Mouse (Mus musculus) liver, embryonic 15.5 days (tissue): ENCODE measurements around the gene Txnrd2. TPM values are rescaled to one million over a fixed set of nuclear protein-coding genes. Genes with fewer than 3 reads are reported as not detected.
A peak's percentile ranks its signal among the peaks of the same experiment; 100 is the strongest.

Experiments
- ATAC-seq: fragments of 200-750 bp; cut with Nextera tagmentation; 2 replicates; pipeline ENCODE4 v1.8.0; 2017; ENCODE audit warnings: moderate number of reproducible peaks, mild to moderate bottlenecking, moderate library complexity; ENCODE audit not compliant: insufficient read depth
- H3K27ac ChIP-seq: fragments of 300-500 bp; sonication (generic); replicated peaks from 2 replicates; pipeline ENCODE4 v1.5.1; 2015; ENCODE audit warnings: mild to moderate bottlenecking, inconsistent platforms
- H3K27me3 ChIP-seq: fragments of 300-500 bp; sonication (generic); 2 replicates; pipeline ENCODE4 v1.6.1; 2015; ENCODE audit warnings: mild to moderate bottlenecking, inconsistent platforms
- H3K36me3 ChIP-seq: fragments of 300-500 bp; sonication (generic); replicated peaks from 2 replicates; pipeline ENCODE4 v1.6.1; 2015; ENCODE audit warnings: moderate library complexity, mild to moderate bottlenecking, inconsistent platforms
- H3K4me1 ChIP-seq: fragments of 300-500 bp; sonication (generic); replicated peaks from 2 replicates; pipeline ENCODE4 v1.6.1; 2015; ENCODE audit warnings: inconsistent platforms
- H3K4me2 ChIP-seq: fragments of 300-500 bp; sonication (generic); 2 replicates; pipeline ENCODE4 v1.6.1; 2015; ENCODE audit warnings: moderate library complexity, mild to moderate bottlenecking, inconsistent platforms
- H3K4me3 ChIP-seq: fragments of 300-500 bp; sonication (generic); replicated peaks from 2 replicates; pipeline ENCODE4 v1.5.1; 2015; ENCODE audit warnings: mild to moderate bottlenecking, inconsistent platforms
- H3K9ac ChIP-seq: fragments of 300-500 bp; sonication (generic); 2 replicates; pipeline ENCODE4 v1.6.1; 2015; ENCODE audit warnings: moderate library complexity, mild to moderate bottlenecking, inconsistent platforms
- H3K9me3 ChIP-seq: fragments of 300-500 bp; sonication (generic); replicated peaks from 2 replicates; pipeline ENCODE4 v1.6.1; 2016; ENCODE audit warnings: inconsistent platforms
- WGBS: fragments of 180-500 bp; shearing (Covaris S2); methylation state at CpG from one replicate; pipeline ENCODE4 v1.1.7; 2015; ENCODE audit warnings: mixed read lengths; ENCODE audit not compliant: insufficient replicate concordance; 5-methylcytosine and 5-hydroxymethylcytosine counted together
- polyA plus RNA-seq: library from polyadenylated mRNA; unstranded; fragments of >200 nt; fragmentation: Nextera tagmentation; extraction: Ambion mirVana; gene quantifications from 2 replicates; pipeline ENCODE4 v1.2.1, GENCODE M21; 2015

Gene Txnrd2
- polyA plus RNA-seq, 1 experiment from 2014 or later: 101 TPM

- Histone ChIP-seq H3K9me3 (no peaks in the 10 kb centered on the region), H3K4me3 (no peak overlapping the region), H3K4me2 (no peak overlapping the region), H3K27me3 (no peaks in the 10 kb centered on the region), H3K9ac (no peak overlapping the region), H3K27ac (0 out of 2 replicates have a peak overlapping the region, but pooled peaks have one; percentile 9), H3K36me3 (peaks cover 76% of the 10 kb centered on the region), H3K4me1 (peaks cover 22% of the 10 kb centered on the region)
- 75% methylated on average over 7 of the region's 7 CpGs for WGBS
- no peak for ATAC-seq
These were observed 18.3 kb upstream of the Txnrd2 start for GRCm38 (mm10) chr16:18407912-18408311.

- H3K4me2 ChIP-seq: no peak overlapping the region
- no peak overlapping the region for H3K4me3 ChIP-seq
- peak overlapping the region; percentile 31; the same call in 1 of the 2 replicates for H3K27ac ChIP-seq
- H3K9me3 ChIP-seq: no peaks in the 10 kb centered on the region
- 76% methylated on average over 4 of the region's 4 CpGs for WGBS
- H3K9ac ChIP-seq: no peak overlapping the region
- peaks cover 32% of the 10 kb centered on the region for H3K4me1 ChIP-seq
- no peak for ATAC-seq
- peaks cover 81% of the 10 kb centered on the region for H3K36me3 ChIP-seq
- H3K27me3 ChIP-seq: no peaks in the 10 kb centered on the region
These were observed 16.4 kb upstream of the Txnrd2 start for GRCm38 (mm10) chr16:18409776-18410175.

DNA sequence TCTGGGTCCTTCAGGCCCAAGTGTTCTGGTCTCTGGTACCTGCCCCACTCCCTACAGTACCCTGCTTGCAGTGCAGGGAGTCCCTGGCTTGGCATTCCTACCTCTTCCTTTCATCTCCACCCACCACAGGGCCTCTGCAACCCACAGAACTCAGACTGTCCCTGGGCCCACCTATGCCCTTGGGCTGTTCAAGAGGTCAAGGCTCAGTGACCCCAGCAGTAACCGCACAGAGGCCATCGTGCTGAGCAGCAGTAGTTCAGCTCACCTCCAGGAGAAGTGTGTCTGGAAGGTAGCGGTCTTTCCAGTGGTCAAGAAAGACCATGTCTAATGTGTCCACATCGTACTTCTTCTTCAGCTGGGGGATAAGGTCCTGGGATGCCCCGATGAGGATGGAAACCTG lies 15.8 kb upstream of the Txnrd2 start:
- H3K4me2 ChIP-seq: no peak overlapping the region
- H3K27me3 ChIP-seq: no peaks in the 10 kb centered on the region
- H3K4me3 ChIP-seq: no peak overlapping the region
- no peak for ATAC-seq
- peaks cover 79% of the 10 kb centered on the region for H3K36me3 ChIP-seq
- no peak overlapping the region; the same call in 1 of the 2 replicates for H3K27ac ChIP-seq
- H3K9ac ChIP-seq: no peak overlapping the region
- H3K9me3 ChIP-seq: no peaks in the 10 kb centered on the region
- peaks cover 31% of the 10 kb centered on the region for H3K4me1 ChIP-seq
- 92% methylated on average over 5 of the region's 5 CpGs for WGBS

DNA sequence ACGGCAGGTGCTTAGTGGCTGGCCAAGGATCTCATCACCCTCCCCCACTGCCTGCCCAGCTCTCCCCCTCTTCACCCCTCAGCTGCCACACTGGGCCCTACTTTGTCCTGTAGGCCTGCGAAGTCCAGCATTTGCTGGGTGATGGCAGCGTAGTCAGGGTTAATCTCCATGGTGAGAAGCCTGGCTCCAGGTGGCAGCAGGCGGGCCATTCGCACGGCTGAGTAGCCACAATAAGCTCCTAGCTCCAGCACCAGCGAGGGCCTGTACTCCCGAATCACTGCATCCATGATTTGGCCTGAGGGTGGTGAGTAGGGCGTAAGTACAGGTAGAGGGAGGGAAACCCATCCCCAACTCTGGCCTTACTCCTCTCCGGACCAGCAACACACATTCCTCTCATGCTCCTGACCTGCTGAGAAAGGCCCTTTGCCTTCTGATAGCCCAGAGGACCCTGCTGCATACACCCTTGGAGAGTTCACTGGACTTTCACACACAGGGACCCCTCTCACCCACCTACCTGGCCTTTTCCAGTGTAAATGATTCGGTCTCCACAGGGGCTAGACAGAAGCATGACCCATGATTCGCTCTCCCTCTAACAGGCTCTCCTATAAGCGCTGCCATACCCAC lies 15.0 kb upstream of the Txnrd2 start:
- Histone ChIP-seq H3K4me2 (no peak overlapping the region), H3K4me3 (no peak overlapping the region), H3K27me3 (no peaks in the 10 kb centered on the region), H3K9me3 (no peaks in the 10 kb centered on the region), H3K36me3 (peaks cover 81% of the 10 kb centered on the region), H3K27ac (no peak overlapping the region), H3K9ac (no peak overlapping the region), H3K4me1 (peaks cover 31% of the 10 kb centered on the region)
- ATAC-seq: no peak
- 93% methylated on average over 13 of the region's 13 CpGs for WGBS

- Histone ChIP-seq H3K9me3 (no peaks in the 10 kb centered on the region), H3K27ac (peak overlapping the region; percentile 49; the same call in 1 of the 2 replicates), H3K4me1 (peaks cover 35% of the 10 kb centered on the region), H3K4me3 (no peak overlapping the region), H3K4me2 (no peak overlapping the region), H3K27me3 (no peaks in the 10 kb centered on the region), H3K9ac (no peak overlapping the region), H3K36me3 (peaks cover 89% of the 10 kb centered on the region)
- ATAC-seq: 0 out of 2 replicates have a peak, but pooled peaks have one; percentile 9
- 70% methylated on average over 12 of the region's 12 CpGs for WGBS
These were observed 14.2 kb upstream of the Txnrd2 start for GRCm38 (mm10) chr16:18411802-18412476.

DNA sequence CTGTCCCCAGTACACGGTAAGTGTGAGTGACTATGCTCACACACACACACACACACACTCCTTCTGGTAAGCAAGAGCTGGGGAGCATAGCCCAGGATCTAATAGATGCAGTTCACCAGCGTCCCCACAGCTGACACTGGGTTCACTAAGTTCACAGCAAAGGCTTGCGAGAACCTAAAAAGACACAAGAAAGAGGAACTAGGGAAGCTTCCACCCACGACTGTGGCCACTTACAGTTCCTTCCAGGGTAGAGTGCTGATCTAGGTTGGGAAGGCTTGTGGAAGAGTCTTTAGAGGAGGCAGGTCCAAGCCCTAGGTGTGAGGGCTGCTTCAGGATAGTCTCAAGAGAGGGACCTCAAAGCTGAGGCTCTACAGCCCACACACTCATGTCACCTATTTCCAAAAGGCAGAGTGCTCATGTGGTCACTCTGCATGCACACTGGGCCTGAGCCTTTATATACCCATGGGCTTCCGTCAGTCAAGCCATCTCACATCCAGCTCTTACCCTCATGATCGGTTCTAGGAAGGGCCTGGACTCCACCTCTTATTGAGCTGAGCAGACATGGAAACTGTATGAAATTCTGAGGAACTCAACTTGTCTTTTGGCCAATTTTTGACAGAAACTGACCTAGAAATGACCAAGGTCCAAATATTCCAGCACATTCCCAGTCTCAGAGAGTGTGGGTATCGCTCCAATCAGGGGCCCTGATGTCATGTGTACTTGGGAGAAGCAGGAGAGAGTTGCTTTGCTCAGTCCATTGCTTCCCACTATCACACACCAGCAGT lies 13.0 kb upstream of the Txnrd2 start:
- Histone ChIP-seq H3K4me1 (peaks cover 43% of the 10 kb centered on the region), H3K9ac (no peak overlapping the region), H3K4me3 (no peak overlapping the region), H3K36me3 (peaks cover 90% of the 10 kb centered on the region), H3K4me2 (no peak overlapping the region), H3K27me3 (no peaks in the 10 kb centered on the region), H3K27ac (peak overlapping the region; percentile 49), H3K9me3 (no peaks in the 10 kb centered on the region)
- 65% methylated on average over 7 of the region's 7 CpGs for WGBS
- no peak for ATAC-seq

GRCm38 (mm10) chr16:18416094-18416761 lies 10.0 kb upstream of the Txnrd2 start:
- Histone ChIP-seq H3K4me2 (no peak overlapping the region), H3K27me3 (no peaks in the 10 kb centered on the region), H3K27ac (peak overlapping the region; percentile 31), H3K36me3 (peaks cover 77% of the 10 kb centered on the region), H3K4me1 (peaks cover 72% of the 10 kb centered on the region), H3K9ac (no peak overlapping the region), H3K4me3 (no peak overlapping the region), H3K9me3 (no peaks in the 10 kb centered on the region)
- WGBS: 75% methylated on average over 18 of the region's 18 CpGs
- ATAC-seq: no peak

GRCm38 (mm10) chr16:18416837-18417236 lies 9.3 kb upstream of the Txnrd2 start:
- no peak for ATAC-seq
- H3K4me2 ChIP-seq: no peak overlapping the region
- H3K27ac ChIP-seq: peak overlapping the region; percentile 31
- H3K4me1 ChIP-seq: peaks cover 70% of the 10 kb centered on the region
- no peak overlapping the region for H3K4me3 ChIP-seq
- H3K9ac ChIP-seq: no peak overlapping the region
- H3K36me3 ChIP-seq: peaks cover 76% of the 10 kb centered on the region
- no peaks in the 10 kb centered on the region for H3K9me3 ChIP-seq
- 82% methylated on average over 3 of the region's 3 CpGs for WGBS
- no peaks in the 10 kb centered on the region for H3K27me3 ChIP-seq

DNA sequence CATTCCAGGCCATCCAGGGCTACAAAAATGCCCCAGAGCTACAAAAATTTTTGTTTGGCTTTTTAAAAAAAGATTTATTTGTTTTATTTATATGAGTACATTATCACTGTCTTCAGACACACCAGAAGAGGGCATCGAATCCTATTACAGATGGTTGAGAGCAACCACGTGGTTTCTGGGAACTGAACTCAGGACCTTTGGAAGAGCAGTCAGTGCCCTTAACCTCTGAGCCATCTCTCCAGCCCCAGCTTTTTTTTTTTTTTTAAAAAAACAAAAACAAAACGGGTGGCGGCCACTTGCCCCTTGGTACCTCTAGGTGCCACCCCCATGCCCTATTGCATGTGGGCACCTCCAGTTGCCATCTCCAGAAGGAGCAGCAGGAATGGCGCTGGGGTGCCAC lies 8.7 kb upstream of the Txnrd2 start:
- no peaks in the 10 kb centered on the region for H3K27me3 ChIP-seq
- no peak overlapping the region for H3K4me3 ChIP-seq
- no peaks in the 10 kb centered on the region for H3K9me3 ChIP-seq
- no peak overlapping the region for H3K4me2 ChIP-seq
- 0 out of 2 replicates have a peak overlapping the region, but pooled peaks have one; percentile 81 for H3K27ac ChIP-seq
- no peak overlapping the region for H3K9ac ChIP-seq
- WGBS: 76% methylated on average over 5 of the region's 5 CpGs
- peaks cover 78% of the 10 kb centered on the region for H3K36me3 ChIP-seq
- ATAC-seq: no peak
- H3K4me1 ChIP-seq: peaks cover 73% of the 10 kb centered on the region

- Histone ChIP-seq H3K27ac (peak overlapping the region; percentile 81), H3K4me2 (peak overlapping the region; percentile 54), H3K4me1 (peaks cover 71% of the 10 kb centered on the region), H3K36me3 (peaks cover 76% of the 10 kb centered on the region), H3K4me3 (no peak overlapping the region), H3K9ac (peak overlapping the region; percentile 22; the same call in 1 of the 2 replicates), H3K27me3 (no peaks in the 10 kb centered on the region), H3K9me3 (no peaks in the 10 kb centered on the region)
- peak; percentile 74 for ATAC-seq
- 58% methylated on average over 4 of the region's 4 CpGs for WGBS
These were observed 7.2 kb upstream of the Txnrd2 start for GRCm38 (mm10) chr16:18418756-18419602.
